Mouse (Mus musculus): ENCODE measurements around the gene Bace1. TPM values are rescaled to one million over a fixed set of nuclear protein-coding genes. Genes with fewer than 3 reads are reported as not detected.

Bace1 gene
- polyA plus RNA-seq, 1 experiment from 2014 or later = 36.5 TPM

Other genes with a start within 250 kb of the Bace1 start
- gene Cep164, start 9.9 kb upstream of the Bace1 start, polyA plus RNA-seq (2016; fragmentation: Nextera tagmentation; extraction: Ambion mirVana) = 16.3 and 17.7 TPM in 2 replicates
- gene Pcsk7, start 67.9 kb downstream of the Bace1 start, polyA plus RNA-seq (2016; fragmentation: Nextera tagmentation; extraction: Ambion mirVana) = 21.7 TPM in 2 replicates
- gene Rnf214, start 68.3 kb downstream of the Bace1 start, polyA plus RNA-seq (2016; fragmentation: Nextera tagmentation; extraction: Ambion mirVana) = 92.3 and 96.8 TPM in 2 replicates
- 10.4 and 16.7 TPM in 2 replicates for gene Tagln, start 97.5 kb downstream of the Bace1 start, polyA plus RNA-seq (2016; fragmentation: Nextera tagmentation; extraction: Ambion mirVana)
- 26.8 and 30.7 TPM in 2 replicates for gene Sidt2, start 116.7 kb downstream of the Bace1 start, polyA plus RNA-seq (2016; fragmentation: Nextera tagmentation; extraction: Ambion mirVana)
- gene Pafah1b2, start 174.1 kb downstream of the Bace1 start, polyA plus RNA-seq (2016; fragmentation: Nextera tagmentation; extraction: Ambion mirVana) = 298 and 341 TPM in 2 replicates
- 5.9 and 9.8 TPM in 2 replicates for gene Sik3, start 174.2 kb downstream of the Bace1 start, polyA plus RNA-seq (2016; fragmentation: Nextera tagmentation; extraction: Ambion mirVana)

Data from forebrain, embryonic 12.5 days (tissue).